Mouse (Mus musculus): ENCODE measurements around the gene Ppp1r12b. TPM values are rescaled to one million over a fixed set of nuclear protein-coding genes. Genes with fewer than 3 reads are reported as not detected.

The Ppp1r12b gene
- polyA plus RNA-seq, 1 experiment from 2014 or later, result 12.5 TPM

GRCm38 (mm10) chr1:134995954-134996353 is 40.2 kb upstream of the Ppp1r12b start:
- Histone ChIP-seq H3K9me3 (ENCODE audit: control insufficient read depth, low read length) (no peaks in the 10 kb centered on the region), H3K4me3 (ENCODE audit: low read depth, low read length) (no peak overlapping the region), H3K27ac (replicated peaks) (no peak overlapping the region), H3K36me3 (ENCODE audit: control insufficient read depth, insufficient read depth, low read length) (no peaks in the 10 kb centered on the region), H3K27me3 (ENCODE audit: control insufficient read depth, insufficient read depth, low read length) (no peaks in the 10 kb centered on the region), H3K4me2 (replicated peaks; ENCODE audit: low read depth) (no peak overlapping the region), H3K9ac (ENCODE audit: low read length) (no peak overlapping the region), H3K4me1 (replicated peaks; ENCODE audit: control insufficient read depth, insufficient read depth) (no peaks in the 10 kb centered on the region)
- WGBS, result 18% methylated on average over 1 of the region's 1 CpGs
- DNase-seq (ENCODE audit: low spot score), result peak; percentile 43
- 0 out of 2 replicates have a peak, but pooled peaks have one; percentile 38 for ATAC-seq (ENCODE audit: low FRiP score, low TSS enrichment)
- TF ChIP-seq EP300 (optimal IDR thresholded peaks at IDR 0.05), result no peak
- TF ChIP-seq CTCF (IDR thresholded peaks at IDR 0.05; ENCODE audit: low read depth), result no peak

- Histone ChIP-seq H3K27ac (replicated peaks) (no peak overlapping the region), H3K9ac (ENCODE audit: low read length) (no peak overlapping the region), H3K4me1 (replicated peaks; ENCODE audit: control insufficient read depth, insufficient read depth) (no peaks in the 10 kb centered on the region), H3K27me3 (ENCODE audit: control insufficient read depth, insufficient read depth, low read length) (no peaks in the 10 kb centered on the region), H3K4me2 (replicated peaks; ENCODE audit: low read depth) (no peak overlapping the region), H3K9me3 (ENCODE audit: control insufficient read depth, low read length) (no peaks in the 10 kb centered on the region), H3K4me3 (ENCODE audit: low read depth, low read length) (no peak overlapping the region), H3K36me3 (ENCODE audit: control insufficient read depth, insufficient read depth, low read length) (no peaks in the 10 kb centered on the region)
- ATAC-seq (ENCODE audit: low FRiP score, low TSS enrichment), result no peak
- 75% methylated on average over 4 of the region's 4 CpGs for WGBS
- TF ChIP-seq EP300 (optimal IDR thresholded peaks at IDR 0.05) (no peak), CTCF (IDR thresholded peaks at IDR 0.05; ENCODE audit: low read depth) (no peak)
- DNase-seq (ENCODE audit: low spot score), result no peak
These were observed 39.7 kb upstream of the Ppp1r12b start for GRCm38 (mm10) chr1:134995437-134995836.

GRCm38 (mm10) chr1:134994739-134995138 is 39.0 kb upstream of the Ppp1r12b start:
- TF ChIP-seq CTCF (IDR thresholded peaks at IDR 0.05; ENCODE audit: low read depth), result no peak
- no peak for TF ChIP-seq EP300 (optimal IDR thresholded peaks at IDR 0.05)
- H3K4me2 ChIP-seq (replicated peaks; ENCODE audit: low read depth), result no peak overlapping the region
- no peak overlapping the region for H3K9ac ChIP-seq (ENCODE audit: low read length)
- H3K27me3 ChIP-seq (ENCODE audit: control insufficient read depth, insufficient read depth, low read length), result no peaks in the 10 kb centered on the region
- no peak overlapping the region for H3K27ac ChIP-seq (replicated peaks)
- DNase-seq (ENCODE audit: low spot score) (no peak), ATAC-seq (ENCODE audit: low FRiP score, low TSS enrichment) (no peak)
- H3K4me1 ChIP-seq (replicated peaks; ENCODE audit: control insufficient read depth, insufficient read depth), result no peaks in the 10 kb centered on the region
- WGBS, result 78% methylated on average over 3 of the region's 3 CpGs
- H3K36me3 ChIP-seq (ENCODE audit: control insufficient read depth, insufficient read depth, low read length), result no peaks in the 10 kb centered on the region
- H3K9me3 ChIP-seq (ENCODE audit: control insufficient read depth, low read length), result no peaks in the 10 kb centered on the region
- H3K4me3 ChIP-seq (ENCODE audit: low read depth, low read length), result no peak overlapping the region

- no peaks in the 10 kb centered on the region for H3K27me3 ChIP-seq (ENCODE audit: control insufficient read depth, insufficient read depth, low read length)
- H3K4me2 ChIP-seq (replicated peaks; ENCODE audit: low read depth), result no peak overlapping the region
- no peaks in the 10 kb centered on the region for H3K4me1 ChIP-seq (replicated peaks; ENCODE audit: control insufficient read depth, insufficient read depth)
- 43% methylated on average over 8 of the region's 8 CpGs for WGBS
- H3K9ac ChIP-seq (ENCODE audit: low read length), result no peak overlapping the region
- H3K9me3 ChIP-seq (ENCODE audit: control insufficient read depth, low read length), result no peaks in the 10 kb centered on the region
- H3K27ac ChIP-seq (replicated peaks), result no peak overlapping the region
- TF ChIP-seq CTCF (IDR thresholded peaks at IDR 0.05; ENCODE audit: low read depth) (no peak), EP300 (optimal IDR thresholded peaks at IDR 0.05) (no peak)
- no peak for DNase-seq (ENCODE audit: low spot score)
- H3K36me3 ChIP-seq (ENCODE audit: control insufficient read depth, insufficient read depth, low read length), result no peaks in the 10 kb centered on the region
- no peak for ATAC-seq (ENCODE audit: low FRiP score, low TSS enrichment)
- no peak overlapping the region for H3K4me3 ChIP-seq (ENCODE audit: low read depth, low read length)
These were observed 36.4 kb upstream of the Ppp1r12b start for GRCm38 (mm10) chr1:134992046-134992645.

GRCm38 (mm10) chr1:134989372-134989771 is 33.6 kb upstream of the Ppp1r12b start:
- no peaks in the 10 kb centered on the region for H3K4me1 ChIP-seq (replicated peaks; ENCODE audit: control insufficient read depth, insufficient read depth)
- no peak overlapping the region for H3K27ac ChIP-seq (replicated peaks)
- no peak overlapping the region for H3K4me2 ChIP-seq (replicated peaks; ENCODE audit: low read depth)
- peak; percentile 99 for TF ChIP-seq CTCF (IDR thresholded peaks at IDR 0.05; ENCODE audit: low read depth)
- TF ChIP-seq EP300 (optimal IDR thresholded peaks at IDR 0.05), result no peak
- no peak overlapping the region for H3K4me3 ChIP-seq (ENCODE audit: low read depth, low read length)
- no peaks in the 10 kb centered on the region for H3K36me3 ChIP-seq (ENCODE audit: control insufficient read depth, insufficient read depth, low read length)
- DNase-seq (ENCODE audit: low spot score) (peak; percentile 73), ATAC-seq (ENCODE audit: low FRiP score, low TSS enrichment) (no peak)
- 8% methylated on average over 7 of the region's 7 CpGs for WGBS
- H3K9me3 ChIP-seq (ENCODE audit: control insufficient read depth, low read length), result no peaks in the 10 kb centered on the region
- no peaks in the 10 kb centered on the region for H3K27me3 ChIP-seq (ENCODE audit: control insufficient read depth, insufficient read depth, low read length)
- no peak overlapping the region for H3K9ac ChIP-seq (ENCODE audit: low read length)

- no peaks in the 10 kb centered on the region for H3K36me3 ChIP-seq (ENCODE audit: control insufficient read depth, insufficient read depth, low read length)
- H3K9ac ChIP-seq (ENCODE audit: low read length), result 0 out of 2 replicates have a peak overlapping the region, but pooled peaks have one; percentile 23
- H3K27ac ChIP-seq (replicated peaks), result no peak overlapping the region
- WGBS, result 14% methylated on average over 14 of the region's 14 CpGs
- no peaks in the 10 kb centered on the region for H3K4me1 ChIP-seq (replicated peaks; ENCODE audit: control insufficient read depth, insufficient read depth)
- no peak for TF ChIP-seq CTCF (IDR thresholded peaks at IDR 0.05; ENCODE audit: low read depth)
- TF ChIP-seq EP300 (optimal IDR thresholded peaks at IDR 0.05), result no peak
- peak overlapping the region; percentile 25 for H3K4me3 ChIP-seq (ENCODE audit: low read depth, low read length)
- peak overlapping the region; percentile 61 for H3K4me2 ChIP-seq (replicated peaks; ENCODE audit: low read depth)
- no peak for DNase-seq (ENCODE audit: low spot score)
- H3K27me3 ChIP-seq (ENCODE audit: control insufficient read depth, insufficient read depth, low read length), result no peaks in the 10 kb centered on the region
- no peak for ATAC-seq (ENCODE audit: low FRiP score, low TSS enrichment)
- H3K9me3 ChIP-seq (ENCODE audit: control insufficient read depth, low read length), result no peaks in the 10 kb centered on the region
These were observed 32.2 kb upstream of the Ppp1r12b start for GRCm38 (mm10) chr1:134987962-134988341.
